Mouse (Mus musculus) induced T-regulatory cell, adult 2 months (primary cell): Measurements from ENCODE around the gene Tmpo.

Source experiments
- DNase-seq: peaks from one replicate; pipeline ENCODE4 v3.0.0-alpha.2; 2012; ENCODE audit warnings: low read depth

Tmpo gene

DNA sequence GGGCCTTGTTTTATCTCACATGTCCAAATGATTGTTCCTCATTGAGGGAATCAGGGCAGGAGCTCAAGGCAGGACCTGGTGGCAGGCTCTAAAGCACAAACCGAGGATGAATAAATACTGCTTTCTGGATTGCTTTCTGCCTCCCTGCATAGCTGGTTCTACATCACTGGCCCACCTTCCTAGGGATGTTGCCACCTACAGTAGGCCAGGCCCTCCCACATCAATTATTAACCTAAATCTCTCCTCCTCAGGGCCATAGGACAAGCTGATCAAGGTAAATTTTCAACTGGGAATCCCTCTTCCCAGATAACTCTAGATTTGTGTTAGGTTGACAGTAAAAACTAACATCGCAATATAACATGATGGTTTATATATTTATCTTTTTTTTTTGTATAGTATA, 4.6 kb upstream of the Tmpo start:
- DNase-seq = no peak

DNA sequence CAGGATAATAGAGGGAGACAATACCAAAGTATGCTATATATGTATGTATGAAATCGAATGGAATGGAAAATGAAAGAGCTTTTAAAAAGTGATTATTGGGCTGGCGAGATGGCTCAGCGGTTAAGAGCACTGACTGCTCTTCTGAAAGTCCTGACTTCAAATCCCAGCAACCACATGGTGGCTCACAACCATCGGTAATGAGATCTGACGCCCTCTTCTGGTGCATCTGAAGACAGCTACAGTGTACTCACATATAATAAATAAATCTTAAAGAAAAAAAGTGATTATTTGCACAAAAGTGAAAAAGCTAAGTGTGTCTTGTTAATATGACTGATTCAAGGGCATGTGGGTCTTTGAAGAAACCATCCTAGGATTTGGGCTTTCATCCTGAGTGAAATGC, 3.8 kb upstream of the Tmpo start:
- DNase-seq = peak; percentile 45

DNA sequence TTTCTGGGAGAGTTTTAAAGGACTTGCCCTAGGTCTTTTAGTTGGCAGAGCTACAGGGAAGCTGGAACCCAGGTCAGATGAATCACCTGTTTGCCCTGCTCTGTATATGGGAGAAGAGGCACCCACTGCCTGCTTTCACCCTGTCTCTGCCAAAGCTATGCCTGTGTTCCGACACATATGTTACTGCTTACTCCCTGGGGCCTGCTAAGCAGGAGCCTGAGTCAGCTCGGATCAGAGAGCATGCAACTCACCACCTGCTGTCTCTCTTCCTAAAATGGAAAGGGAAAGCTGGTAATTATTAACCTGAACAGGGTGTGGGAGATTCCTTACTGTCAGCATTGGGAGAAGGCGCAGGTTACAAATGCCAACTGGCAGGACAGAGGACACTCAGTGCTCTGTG, 2.2 kb upstream of the Tmpo start:
- peak; percentile 38 for DNase-seq

DNA sequence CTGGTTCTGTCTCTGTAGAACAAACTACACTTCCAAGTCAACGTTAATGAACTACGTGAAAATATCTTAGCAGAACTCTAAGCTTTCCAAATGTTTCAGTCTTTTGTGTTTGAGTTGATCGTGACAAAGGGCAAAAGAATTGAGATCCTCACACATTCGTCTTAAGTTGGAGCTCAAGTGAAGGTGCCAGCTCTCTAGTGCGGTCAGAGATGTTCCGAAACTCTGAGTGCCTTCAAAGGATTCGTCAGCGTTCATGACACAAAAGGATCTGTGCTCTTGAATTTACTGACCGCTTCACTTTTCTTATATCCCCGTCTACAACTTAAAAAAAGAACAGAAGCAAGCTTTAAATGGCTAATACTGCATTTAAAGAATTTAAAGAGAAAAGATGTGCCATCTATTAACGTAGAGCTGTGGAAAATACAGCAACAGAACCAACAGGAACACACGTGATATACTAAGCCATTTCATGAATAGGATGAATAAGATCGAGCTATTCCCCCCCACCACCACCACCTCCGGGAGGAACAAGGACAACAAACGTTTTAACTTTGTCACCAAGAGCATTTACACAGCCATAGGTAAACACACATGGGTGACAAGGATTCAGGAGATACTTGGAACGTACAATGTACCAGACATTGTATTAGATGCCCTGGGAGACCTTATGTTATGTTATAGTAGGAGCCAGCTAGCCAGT, 1.3 kb upstream of the Tmpo start:
- DNase-seq = no peak

DNA sequence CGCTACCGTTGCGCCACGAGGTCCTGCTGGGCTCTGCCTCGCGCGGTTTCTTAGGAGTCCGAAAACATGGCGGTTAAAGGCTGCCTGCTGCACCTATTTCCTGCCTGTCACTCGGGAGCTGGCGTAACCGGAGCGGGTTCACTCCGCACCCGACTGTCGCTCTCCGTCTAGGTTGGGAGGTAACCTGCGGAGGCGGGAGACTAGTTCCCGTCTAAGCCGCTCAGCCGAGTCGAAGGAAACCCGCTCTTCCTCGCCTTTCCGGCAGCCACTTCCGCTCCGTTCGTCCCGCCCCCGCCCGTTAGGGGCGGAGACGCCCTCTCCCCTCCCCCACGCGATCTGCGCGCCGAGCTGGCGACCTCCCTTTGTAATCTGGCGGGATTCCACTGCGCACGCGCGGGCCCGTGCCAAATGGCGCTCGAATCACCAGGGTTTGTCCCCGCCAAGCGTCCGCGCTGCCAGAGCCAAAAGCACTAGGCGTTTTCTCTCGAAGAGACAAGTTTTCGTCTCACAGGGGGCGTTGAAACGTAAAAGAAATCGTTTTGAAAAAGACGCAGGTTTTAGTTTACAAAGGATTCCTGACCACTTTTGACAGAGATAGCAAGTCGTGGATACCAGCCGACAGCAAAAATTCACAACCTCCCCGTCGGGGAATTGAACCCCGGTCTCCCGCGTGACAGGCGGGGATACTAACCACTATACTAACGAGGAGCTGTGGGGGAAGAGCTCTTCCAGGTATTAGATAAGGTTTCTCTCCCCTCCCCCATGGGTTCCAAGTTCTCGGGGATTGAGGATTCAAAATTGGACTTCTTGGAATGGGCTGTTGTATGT, 560 bp upstream of the Tmpo start:
- peak; percentile 99 for DNase-seq

DNA sequence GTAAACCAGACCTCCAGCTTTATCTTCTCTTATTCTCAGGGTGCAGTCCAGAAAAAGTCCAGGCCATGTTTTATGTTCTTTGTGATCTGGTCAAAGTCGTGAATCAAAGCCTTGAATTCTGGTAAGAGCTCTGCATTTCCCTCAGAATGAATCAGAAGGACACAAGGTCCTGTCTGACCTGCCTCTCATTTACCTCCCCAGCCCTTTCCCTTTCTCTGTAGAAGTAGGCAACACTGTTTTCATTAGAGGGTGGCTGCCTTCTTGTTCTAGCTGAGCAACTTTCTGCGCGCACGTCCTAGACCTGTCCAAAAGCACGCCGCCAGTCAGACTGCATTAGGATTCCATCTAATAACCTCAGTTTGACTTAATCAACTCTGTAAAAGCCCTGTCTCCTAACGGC, 814 bp downstream of the Tmpo start:
- peak; percentile 63 for DNase-seq

DNA sequence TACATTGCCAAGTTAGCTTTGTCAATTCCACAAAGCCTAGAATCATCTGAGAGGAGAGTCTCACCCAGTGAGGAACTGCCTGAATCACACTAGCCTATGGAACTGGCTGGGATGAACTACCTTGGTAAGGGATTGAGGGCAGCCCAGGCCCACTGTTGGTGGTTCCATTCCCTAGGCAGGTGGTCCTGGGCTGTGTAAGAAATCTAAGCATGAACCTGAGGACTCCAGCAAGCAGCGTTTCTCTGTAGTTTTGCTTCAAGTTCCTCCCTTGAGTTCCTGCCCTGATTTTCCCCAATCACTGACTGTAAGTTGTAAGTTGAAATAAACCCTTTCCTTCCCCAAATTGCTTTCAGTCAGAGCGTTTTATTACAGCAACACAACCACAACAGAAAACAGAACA, 1.3 kb downstream of the Tmpo start:
- DNase-seq = no peak

DNA sequence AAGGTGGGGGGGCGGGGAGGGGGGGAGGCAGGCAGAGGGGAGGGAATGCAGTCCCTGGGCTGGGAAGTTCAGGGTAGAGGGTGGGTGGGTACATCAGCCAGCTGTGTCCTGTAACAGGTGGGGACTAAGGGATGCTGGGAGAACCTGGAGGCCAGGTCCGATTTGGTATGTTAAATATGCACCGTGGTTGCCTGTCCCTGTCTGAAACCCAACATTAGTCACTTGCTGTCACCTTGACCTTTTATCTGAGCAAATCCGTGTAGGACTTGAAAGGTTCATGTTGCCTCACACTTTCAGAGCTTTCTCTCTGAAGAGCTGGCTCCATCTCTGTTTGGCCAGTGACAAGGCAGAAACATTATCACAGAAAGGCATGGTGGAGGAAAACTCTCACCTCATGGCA, 3.9 kb downstream of the Tmpo start:
- DNase-seq = peak; percentile 67

DNA sequence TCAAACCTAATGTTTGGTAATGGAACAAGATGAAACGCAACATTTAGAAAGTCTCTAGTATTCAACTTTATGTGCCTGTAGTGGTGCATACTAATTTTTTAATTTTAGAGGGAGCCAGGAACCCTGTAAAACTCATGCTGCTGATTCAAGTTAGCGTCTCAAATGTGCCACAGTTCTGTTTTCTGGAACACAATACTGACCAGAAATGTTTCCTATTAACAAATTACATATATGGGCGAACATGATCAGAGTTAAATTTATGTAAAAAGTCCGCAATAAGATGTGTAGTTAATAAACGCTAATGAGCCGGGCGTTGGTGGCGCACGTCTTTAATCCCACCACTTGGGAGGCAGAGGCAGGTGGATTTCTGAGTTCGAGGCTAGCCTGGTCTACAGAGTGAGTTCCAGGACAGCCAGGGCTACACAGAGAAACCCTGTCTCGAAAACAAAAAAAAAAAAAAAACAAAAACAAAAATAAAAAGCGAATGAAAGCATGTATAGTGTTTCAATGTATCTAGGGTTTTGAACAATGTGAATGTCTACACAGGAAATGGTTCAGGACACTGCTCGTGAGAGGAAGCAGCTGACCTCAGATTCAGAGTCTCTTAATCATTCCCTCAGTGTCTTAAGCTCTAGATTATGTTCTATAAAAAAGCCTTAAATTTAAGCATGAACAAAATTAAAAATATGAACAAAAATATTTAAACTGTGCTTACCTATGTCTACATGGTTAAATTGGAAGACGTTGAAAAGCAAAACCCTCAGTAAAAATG, 8.6 kb downstream of the Tmpo start:
- peak; percentile 64 for DNase-seq

DNA sequence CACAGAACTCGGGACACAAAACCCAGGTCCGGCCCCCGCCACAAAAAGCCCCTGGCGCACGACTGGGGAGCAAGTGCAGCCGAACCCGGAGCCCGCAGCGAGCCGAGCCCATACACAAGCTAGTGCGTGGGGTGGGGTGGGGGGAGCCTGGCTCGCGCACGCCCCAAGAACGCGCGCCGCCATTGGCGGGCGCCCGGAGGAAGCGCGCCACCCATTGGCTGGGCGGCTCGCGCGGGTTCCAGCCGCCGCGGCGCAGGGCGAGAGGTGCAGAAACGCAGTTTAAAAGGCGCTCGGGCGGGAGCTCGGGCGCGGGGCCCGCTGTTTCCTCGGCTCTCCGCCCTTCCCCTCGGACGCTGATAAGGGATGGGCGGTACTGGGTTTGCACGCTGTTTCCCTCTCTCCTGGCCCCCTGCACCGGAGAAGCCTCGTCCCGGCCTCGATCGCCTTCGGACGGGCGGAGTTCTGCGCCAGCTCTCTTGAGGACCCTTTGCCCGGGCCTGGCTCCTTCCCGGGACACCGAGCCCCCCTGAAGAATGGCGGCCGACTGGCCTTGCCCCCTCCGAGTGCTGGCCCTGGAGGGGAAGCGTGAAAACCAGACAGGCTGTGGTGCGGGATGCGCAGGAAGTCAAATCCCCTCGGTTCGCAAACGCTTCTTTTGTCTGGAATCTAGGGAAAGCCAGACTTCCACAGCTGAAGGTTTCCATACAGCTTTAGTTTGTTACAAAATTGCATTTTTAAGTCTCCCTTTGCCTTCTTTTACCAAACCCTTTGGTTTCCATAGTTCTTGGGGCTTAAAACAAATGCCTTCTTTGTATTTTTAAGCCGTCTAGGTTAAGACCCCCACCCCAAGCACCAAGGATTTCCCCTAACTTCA, 9.4 kb downstream of the Tmpo start:
- peak; percentile 95 for DNase-seq

DNA sequence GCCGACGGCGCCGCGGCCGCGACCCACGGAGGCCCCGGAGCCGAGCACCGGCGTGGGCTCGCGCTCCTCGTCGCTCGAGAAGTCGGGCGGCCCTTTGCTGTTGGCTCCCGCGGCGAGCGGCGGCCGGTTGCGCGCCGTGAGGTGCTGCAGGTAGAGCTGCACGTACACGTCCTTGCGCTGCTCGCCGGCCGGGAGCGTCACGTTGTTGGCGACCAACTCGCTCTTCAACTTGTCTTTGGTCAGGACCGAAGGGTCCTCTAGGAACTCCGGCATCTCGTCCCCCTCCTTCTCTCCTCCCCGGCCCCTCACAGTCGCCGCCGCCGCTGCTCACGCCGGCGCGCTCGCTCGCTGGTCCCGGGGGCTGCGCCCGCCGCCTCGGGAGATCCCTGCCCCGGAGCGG, 10.1 kb downstream of the Tmpo start:
- DNase-seq = no peak

DNA sequence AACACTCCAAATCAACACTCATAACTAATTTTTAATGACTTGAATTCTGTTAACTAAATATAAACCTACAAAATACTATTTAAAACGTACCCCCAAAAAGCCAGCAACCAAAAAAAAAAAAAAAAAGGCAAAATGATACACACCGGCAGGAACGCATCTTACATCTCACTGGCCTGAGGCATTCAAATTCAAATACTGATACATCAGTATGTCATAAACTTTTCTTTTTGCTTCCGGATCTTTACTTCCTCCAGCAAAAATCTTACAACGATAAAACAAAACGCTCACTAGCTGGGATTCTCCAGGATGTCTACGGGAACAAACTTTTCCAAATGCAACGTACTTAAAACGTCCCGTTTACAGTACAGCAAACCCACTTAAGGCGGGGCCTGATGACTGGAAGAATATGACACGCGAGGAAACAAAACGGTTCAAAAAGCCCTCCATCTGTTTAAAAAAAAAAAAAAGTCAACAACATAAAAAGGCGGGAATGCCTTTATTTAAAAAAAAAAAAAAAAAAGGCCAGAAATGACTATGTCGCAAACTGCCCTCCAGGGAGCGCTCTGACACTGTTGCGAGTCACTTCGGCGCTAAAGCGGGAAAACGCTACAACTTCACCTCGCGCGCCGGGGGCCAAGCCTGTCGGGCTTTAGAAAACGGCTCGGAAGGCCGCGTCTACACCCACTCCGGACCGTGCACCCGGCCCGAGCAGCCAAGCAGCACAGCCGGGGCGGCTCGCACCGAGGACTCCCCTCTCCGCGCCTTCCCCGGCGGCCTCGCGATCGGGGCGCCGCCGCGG, 10.8 kb downstream of the Tmpo start:
- peak; percentile 96 for DNase-seq

DNA sequence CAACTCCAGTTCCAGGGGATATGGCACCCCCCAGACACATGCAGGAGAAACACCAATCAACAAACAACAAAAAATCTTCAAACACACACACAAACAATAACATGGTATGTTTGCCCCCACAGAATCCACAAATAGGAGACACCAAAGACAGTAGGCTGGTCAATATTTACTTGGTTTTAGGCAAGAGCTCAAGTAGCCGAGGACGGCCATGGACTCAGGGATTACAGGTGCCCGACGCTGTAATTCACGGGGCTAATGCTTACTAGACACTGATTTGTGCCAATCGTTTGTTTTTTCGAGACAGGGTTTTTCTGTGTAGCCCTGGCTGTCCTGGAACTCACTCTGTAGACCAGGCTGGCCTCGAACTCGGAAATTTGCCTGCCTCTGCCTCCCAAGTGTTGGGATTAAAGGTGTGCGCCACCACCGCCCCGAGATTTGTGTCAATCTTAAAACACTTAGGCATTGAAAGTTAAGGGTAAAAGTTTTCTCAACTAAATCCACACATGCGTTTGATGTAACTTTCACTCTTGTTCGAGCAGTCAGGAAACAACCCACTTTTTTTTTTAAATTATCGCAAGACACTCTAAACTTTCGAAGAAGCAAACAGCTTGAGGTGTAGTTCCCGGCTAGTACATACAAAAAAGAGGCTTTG, 11.6 kb downstream of the Tmpo start:
- DNase-seq = peak; percentile 57

DNA sequence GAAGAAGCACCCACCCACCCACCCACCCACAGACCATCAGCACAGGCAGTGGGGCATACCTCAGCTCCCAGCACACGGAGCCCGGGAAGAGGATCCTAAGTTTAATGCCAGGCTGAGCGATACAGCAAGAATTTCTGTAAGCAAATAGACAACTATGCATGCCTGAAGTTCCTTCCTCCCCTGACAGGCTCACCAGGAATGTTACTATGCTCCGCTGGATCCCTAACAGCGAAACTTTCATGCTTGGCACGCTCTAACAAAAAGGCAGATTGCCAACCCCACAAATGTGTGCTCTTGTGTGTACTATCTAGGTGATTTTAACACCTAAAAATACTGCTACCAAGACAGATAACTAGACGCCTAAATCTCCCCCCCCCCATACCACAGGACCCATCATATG, 13.8 kb downstream of the Tmpo start:
- peak; percentile 39 for DNase-seq

DNA sequence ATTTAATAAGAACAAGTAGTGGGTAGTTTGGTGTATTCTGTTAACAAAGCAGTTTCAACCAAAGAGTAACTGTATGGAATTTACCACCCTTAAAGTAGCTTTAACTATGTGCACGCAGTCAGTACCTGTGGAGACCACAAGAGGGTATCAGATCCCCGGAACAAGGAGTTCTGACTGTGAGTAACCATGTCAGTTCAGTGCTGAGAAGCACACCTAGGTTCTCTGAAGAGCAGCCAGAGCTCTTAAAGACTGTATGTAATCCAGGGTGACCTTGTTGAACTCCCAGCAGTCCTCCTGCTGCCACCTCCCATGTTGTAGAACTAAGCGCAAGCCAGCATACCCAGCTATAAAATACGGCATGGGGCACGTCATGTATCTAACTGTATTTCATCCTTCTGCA, 14.2 kb downstream of the Tmpo start:
- DNase-seq = peak; percentile 91

DNA sequence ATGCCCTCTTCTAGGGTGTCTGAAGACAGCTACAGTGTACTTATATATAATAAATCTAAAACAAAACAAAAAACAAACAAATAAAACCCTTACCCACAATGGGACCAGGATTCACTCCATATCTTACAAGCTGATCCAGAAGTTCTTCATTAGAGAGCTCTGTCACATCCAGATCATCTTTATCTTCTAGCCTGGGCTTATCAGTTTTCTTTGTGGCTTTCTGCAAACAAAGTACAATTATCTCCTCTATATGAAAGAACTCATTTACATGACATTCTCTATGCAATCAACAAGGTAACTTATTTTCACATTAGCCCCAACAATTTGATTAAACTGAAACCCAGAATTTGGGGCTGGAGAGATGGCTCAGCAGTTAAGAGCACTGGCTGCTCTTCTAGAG, 15.3 kb downstream of the Tmpo start:
- DNase-seq = no peak

DNA sequence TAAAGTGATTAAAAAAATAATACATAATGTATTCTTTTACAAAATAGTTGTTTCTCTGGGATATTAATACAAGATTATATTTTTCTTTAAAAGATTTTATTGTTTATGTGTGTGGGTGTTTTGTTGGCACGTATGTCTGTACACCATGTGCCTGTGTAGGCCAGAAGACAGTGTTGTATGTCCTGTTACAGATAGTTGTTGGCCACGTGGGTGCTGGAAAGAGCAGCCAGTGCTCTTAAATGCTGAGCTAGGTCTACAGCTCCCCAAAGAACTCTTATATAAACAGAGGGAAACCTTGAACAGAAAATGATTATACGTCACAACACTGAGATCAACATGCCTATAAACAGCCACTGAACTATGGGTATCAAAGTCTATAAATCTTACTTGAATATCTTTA, 16.6 kb downstream of the Tmpo start:
- no peak for DNase-seq

DNA sequence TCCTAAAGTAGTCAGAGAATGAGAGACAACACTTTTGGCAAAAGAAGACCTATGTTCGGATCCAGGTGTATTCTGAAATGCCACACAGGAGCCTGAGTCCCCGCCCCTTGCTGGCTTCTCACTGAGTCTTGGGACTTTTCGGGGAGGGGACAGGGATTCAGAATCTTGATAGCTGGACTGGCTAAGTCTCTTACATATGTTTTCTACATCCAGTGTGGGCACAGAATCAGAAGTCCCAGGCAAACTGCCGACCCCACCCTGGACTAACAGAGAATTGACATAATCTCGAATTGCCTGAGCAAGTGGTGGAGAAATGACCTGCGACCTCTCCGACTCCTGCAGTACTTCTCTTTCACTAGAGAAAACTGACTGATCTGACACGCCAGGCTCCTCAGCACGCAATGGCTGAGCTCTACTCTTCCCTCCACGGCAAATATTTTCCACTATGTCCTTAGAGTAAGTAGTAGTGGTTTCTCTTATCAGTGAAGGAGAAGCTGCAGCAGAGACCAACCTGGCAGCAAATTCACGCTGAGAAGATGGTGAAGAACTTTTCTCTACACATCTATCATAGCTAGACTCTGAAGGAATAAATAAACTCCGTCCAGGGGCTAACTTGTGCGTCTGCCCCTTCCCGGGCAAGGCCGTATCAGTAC, 18.5 kb downstream of the Tmpo start:
- DNase-seq = no peak

DNA sequence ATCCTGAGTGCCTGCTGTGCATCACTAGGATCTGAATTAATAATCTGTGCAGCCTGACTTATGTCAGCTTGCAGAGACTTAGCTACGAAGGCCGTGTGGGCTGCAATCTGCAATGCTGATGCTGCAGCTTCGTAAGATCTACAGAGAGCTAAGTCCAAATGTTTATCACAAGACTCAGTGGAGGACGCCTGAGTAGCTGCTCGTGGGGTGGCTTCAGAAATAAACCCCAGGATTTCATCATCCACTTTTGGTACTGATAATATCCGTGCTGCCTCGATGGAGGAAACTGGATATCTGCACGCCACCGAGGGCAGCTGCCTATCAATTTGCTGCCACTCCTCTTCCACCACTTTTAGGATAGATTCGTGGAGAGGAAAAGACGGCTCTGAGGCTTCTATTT, 19.0 kb downstream of the Tmpo start:
- no peak for DNase-seq

DNA sequence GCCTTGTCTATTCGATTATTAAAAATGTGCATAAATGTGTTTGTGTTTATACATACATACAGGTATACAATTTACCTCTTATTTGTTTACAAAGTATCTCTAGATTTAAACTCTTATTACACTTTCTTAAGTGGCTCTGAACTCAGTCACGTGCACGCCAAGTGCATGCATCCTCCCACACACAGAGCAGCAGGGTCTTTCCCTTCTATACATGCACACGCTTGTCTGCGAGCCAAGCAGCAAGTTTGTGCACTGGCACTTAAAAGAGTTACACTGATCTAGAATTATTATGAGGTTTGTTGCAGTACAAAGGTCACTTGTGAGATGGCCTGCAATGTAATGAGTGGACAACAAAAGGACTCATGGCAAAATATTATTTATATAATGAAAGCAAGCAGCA, 20.1 kb downstream of the Tmpo start:
- peak; percentile 62 for DNase-seq
